Mouse (Mus musculus): ENCODE results near the gene Otulin.
A peak's percentile ranks its signal among the peaks of the same experiment; 100 is the strongest.

DNA sequence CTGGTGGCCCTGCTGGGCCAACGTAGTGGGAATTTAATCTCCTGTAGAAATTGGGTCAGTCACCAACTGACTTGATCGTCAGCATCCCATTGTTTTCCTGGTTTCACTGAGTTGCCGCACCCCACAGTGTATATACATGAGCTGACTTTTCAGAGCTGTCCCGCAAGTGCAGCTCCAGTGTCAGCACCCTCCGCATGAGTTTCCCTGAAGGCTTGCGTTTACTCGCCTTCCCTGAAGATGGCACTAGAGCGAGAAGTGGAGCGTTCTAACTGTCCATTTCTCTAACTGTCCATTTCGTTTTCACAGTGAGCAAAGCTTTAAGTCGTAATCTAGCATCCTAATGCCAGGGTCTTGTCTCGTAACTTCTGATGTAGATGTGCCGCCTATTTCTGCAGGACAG, 36.8 kb downstream of the Otulin start:
- peak; percentile 16 to 41 (median 38); a peak in 5 of 6 replicates for TF ChIP-seq CTCF (IDR thresholded peaks at IDR 0.05 in 2 of 3, conservative IDR thresholded peaks at IDR 0.05 in 1 of 3; ENCODE audit: control insufficient read depth in 1 of 3, insufficient read depth in 1 of 3, low read depth in 2 of 3, low read length in 3 of 3, poor library complexity in 1 of 3, severe bottlenecking in 1 of 3)
- no peak for TF ChIP-seq ZKSCAN1 (IDR thresholded peaks at IDR 0.05; ENCODE audit: low read depth, low read length)
- no peak for TF ChIP-seq ZC3H11A (IDR thresholded peaks at IDR 0.05; ENCODE audit: low read depth, low read length)
- TF ChIP-seq GABPA (IDR thresholded peaks at IDR 0.05; ENCODE audit: low read depth, low read length): no peak
- TF ChIP-seq NELFE (IDR thresholded peaks at IDR 0.05; ENCODE audit: low read depth, low read length): no peak
- TF ChIP-seq GATA1 (IDR thresholded peaks at IDR 0.05; ENCODE audit: low read depth, low read length): no peak
- TF ChIP-seq CHD2 (IDR thresholded peaks at IDR 0.05; ENCODE audit: low read length): no peak
- TF ChIP-seq ETS1 (IDR thresholded peaks at IDR 0.05; ENCODE audit: low read depth, low read length): no peak
- TF ChIP-seq MAX (IDR thresholded peaks at IDR 0.05; ENCODE audit: low read length): no peak
- TF ChIP-seq MAZ (IDR thresholded peaks at IDR 0.05; ENCODE audit: low read depth, low read length): no peak
- no peak for TF ChIP-seq MYC (IDR thresholded peaks at IDR 0.05; ENCODE audit: low read depth, low read length)

Measured in MEL (cell line).